Mouse (Mus musculus): ENCODE measurements around the gene Sgms1. TPM values are rescaled to one million over a fixed set of nuclear protein-coding genes. Genes with fewer than 3 reads are reported as not detected.

The Sgms1 gene
- total RNA-seq, 1 experiment from 2014 or later = 57.7 TPM

GRCm38 (mm10) chr19:32198494-32199106 lies 190.9 kb downstream of the Sgms1 start:
- no peak for ATAC-seq (replicated peaks; ENCODE audit: low read depth, poor library complexity, severe bottlenecking)

GRCm38 (mm10) chr19:32196976-32197819 lies 192.3 kb downstream of the Sgms1 start:
- peak; percentile 36 for ATAC-seq (replicated peaks; ENCODE audit: low read depth, poor library complexity, severe bottlenecking)

DNA sequence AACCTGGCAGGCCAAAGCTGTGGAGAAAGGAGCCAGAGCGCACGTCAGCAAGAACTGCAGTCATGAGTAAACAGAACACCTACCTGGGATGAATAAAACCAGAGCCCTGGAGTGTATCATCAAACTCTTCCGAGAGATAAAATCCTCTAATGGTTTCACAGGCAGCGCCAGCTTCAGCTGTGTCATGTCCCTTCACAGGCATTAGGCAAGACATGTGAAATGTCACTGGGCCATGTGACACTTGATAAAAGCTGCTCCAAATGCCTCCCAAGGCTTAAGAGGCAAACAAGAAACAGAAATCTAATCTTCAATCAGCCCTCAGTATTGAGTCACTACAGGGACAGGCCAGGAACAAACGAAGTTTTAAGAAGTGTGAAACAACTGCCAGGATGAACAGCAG lies 193.3 kb downstream of the Sgms1 start:
- ATAC-seq (replicated peaks; ENCODE audit: low read depth, poor library complexity, severe bottlenecking) = peak; percentile 30; the same call in 1 of the 2 replicates

GRCm38 (mm10) chr19:32194863-32195262 lies 194.7 kb downstream of the Sgms1 start:
- ATAC-seq (replicated peaks; ENCODE audit: low read depth, poor library complexity, severe bottlenecking) = no peak

DNA sequence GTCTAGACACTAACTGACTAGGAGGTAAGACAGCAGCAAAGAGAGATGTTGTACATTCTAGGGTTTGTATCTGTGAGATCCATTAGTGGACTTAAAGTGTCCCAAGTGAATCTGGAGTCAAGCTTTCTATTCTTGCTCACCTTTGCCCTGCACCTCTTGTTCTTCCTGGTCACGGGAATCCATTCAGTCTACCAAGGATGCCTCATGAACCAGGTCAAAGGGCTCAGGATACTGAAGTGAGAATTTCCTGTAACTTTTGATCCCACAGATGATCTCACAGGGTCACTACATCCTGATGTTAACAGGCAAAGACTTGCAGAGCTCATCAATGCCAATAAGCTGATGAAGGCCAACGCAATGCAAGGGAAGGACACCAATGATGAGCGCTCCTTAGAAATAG lies 195.4 kb downstream of the Sgms1 start:
- ATAC-seq (replicated peaks; ENCODE audit: low read depth, poor library complexity, severe bottlenecking) = no peak

- no peak for ATAC-seq (replicated peaks; ENCODE audit: low read depth, poor library complexity, severe bottlenecking)
Observed at GRCm38 (mm10) chr19:32191596-32191995, 197.9 kb downstream of the Sgms1 start.

GRCm38 (mm10) chr19:32189961-32190360 lies 199.6 kb downstream of the Sgms1 start:
- ATAC-seq (replicated peaks; ENCODE audit: low read depth, poor library complexity, severe bottlenecking) = no peak

DNA sequence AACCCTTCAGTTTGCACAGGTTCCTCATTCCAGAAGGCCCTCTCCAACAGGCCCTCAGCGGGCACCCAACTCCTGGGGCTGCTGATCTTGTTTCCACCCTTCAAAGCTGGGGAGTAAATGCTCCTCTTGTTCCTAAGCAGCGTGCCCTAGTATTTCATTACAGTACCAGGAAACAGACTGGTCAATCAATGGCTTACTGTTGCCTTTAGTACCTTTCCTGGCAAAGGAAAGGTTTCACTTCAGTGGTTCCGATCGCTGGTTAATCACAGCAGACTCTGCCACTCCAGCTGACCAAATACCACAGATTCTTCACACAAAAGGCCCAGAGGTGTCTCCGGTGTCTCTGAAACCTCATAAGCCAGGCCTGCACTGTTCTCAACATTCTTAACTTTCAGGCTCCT lies 200.5 kb downstream of the Sgms1 start:
- ATAC-seq (replicated peaks; ENCODE audit: low read depth, poor library complexity, severe bottlenecking) = no peak

DNA sequence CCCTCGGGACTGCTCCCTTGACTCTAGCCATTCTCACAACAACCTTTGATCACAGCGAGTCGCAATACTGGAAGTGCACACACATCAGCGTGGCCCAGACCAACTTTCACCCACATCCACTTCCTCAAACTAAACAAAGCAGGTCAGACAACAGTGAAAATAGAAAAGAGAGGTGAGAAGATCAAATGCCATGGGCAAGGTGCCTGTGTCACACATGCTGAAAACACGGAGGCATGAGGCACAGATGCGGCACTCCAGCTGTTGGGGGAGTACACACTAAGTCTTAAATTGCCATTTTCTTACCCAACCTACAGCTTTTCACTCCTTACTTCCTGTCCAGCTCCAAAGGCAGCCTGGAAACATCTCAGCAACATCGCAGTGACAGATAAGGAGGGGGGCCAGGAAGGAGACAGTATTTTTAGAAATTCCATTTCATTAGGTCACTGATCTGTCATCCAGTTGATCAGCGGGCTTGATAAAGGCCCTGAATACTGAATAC lies 202.9 kb downstream of the Sgms1 start:
- peak; percentile 76 for ATAC-seq (replicated peaks; ENCODE audit: low read depth, poor library complexity, severe bottlenecking)

GRCm38 (mm10) chr19:32183005-32183404 lies 206.5 kb downstream of the Sgms1 start:
- no peak for ATAC-seq (replicated peaks; ENCODE audit: low read depth, poor library complexity, severe bottlenecking)

- no peak for ATAC-seq (replicated peaks; ENCODE audit: low read depth, poor library complexity, severe bottlenecking)
Observed at GRCm38 (mm10) chr19:32182471-32182870, 207.0 kb downstream of the Sgms1 start.

DNA sequence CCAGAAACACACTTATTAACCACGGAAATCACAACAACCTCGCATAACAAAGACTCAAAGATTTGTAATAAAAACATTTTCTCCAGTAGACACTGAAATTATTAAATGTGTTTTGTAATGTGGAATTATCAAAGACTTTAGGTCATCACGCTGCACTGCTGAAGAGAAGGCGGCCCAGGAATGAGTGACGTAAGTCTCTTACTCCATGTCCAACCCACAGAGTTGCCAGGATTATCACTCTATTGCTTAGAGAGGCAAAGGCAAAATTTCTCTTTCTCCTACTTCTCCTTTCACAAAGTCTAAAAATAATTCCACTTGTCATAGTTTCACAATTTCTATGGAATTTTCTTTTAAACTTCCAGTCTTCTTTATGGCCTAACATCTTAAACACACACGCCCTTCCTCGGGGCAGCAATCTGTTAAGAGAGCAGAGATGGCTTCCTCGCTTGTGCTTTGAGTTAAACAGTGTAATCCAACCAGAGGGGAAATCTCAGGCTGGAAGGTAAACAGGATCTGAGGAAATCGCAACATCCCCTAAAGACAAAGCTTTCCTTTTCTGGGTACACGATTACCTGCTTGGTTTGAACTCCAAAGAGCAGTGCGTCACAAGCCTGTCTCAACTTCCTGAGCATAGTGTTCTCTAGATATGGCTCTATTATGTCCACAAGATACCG lies 207.7 kb downstream of the Sgms1 start:
- no peak for ATAC-seq (replicated peaks; ENCODE audit: low read depth, poor library complexity, severe bottlenecking)

GRCm38 (mm10) chr19:32180756-32181674 lies 208.5 kb downstream of the Sgms1 start:
- peak; percentile 48 for ATAC-seq (replicated peaks; ENCODE audit: low read depth, poor library complexity, severe bottlenecking)

GRCm38 (mm10) chr19:32179978-32180413 lies 209.5 kb downstream of the Sgms1 start:
- peak; percentile 63 for ATAC-seq (replicated peaks; ENCODE audit: low read depth, poor library complexity, severe bottlenecking)

- ATAC-seq (replicated peaks; ENCODE audit: low read depth, poor library complexity, severe bottlenecking) = no peak
Observed at GRCm38 (mm10) chr19:32179514-32179913, 210.0 kb downstream of the Sgms1 start.

- ATAC-seq (replicated peaks; ENCODE audit: low read depth, poor library complexity, severe bottlenecking) = no peak
Observed at GRCm38 (mm10) chr19:32178161-32178560, 211.4 kb downstream of the Sgms1 start.

- no peak for ATAC-seq (replicated peaks; ENCODE audit: low read depth, poor library complexity, severe bottlenecking)
Observed at GRCm38 (mm10) chr19:32176458-32176857, 213.1 kb downstream of the Sgms1 start.

GRCm38 (mm10) chr19:32175991-32176390 lies 213.5 kb downstream of the Sgms1 start:
- no peak for ATAC-seq (replicated peaks; ENCODE audit: low read depth, poor library complexity, severe bottlenecking)

DNA sequence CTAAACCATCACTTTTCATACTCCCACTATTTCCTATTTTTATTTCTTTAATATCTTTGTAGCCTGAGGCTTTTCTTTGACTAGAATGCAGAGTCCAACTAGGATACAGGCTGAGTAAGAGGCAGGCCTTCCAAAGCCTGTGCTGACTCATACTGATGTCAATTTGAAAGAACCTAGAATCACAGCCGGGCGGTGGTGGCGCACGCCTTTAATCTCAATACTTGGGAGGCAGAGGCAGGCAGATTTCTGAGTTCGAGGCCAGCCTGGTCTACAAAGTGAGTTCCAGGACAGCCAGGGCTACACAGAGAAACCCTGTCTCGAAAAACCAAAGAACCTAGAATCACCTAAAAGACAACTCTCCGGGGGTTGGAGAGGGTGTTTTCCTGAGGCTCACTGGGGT lies 214.5 kb downstream of the Sgms1 start:
- no peak for ATAC-seq (replicated peaks; ENCODE audit: low read depth, poor library complexity, severe bottlenecking)

GRCm38 (mm10) chr19:32174561-32174960 lies 215.0 kb downstream of the Sgms1 start:
- ATAC-seq (replicated peaks; ENCODE audit: low read depth, poor library complexity, severe bottlenecking) = no peak

Measured in common myeloid progenitor, adult 5-6 weeks (primary cell).